Mouse (Mus musculus): ENCODE measurements around the gene Odf2.

DNA sequence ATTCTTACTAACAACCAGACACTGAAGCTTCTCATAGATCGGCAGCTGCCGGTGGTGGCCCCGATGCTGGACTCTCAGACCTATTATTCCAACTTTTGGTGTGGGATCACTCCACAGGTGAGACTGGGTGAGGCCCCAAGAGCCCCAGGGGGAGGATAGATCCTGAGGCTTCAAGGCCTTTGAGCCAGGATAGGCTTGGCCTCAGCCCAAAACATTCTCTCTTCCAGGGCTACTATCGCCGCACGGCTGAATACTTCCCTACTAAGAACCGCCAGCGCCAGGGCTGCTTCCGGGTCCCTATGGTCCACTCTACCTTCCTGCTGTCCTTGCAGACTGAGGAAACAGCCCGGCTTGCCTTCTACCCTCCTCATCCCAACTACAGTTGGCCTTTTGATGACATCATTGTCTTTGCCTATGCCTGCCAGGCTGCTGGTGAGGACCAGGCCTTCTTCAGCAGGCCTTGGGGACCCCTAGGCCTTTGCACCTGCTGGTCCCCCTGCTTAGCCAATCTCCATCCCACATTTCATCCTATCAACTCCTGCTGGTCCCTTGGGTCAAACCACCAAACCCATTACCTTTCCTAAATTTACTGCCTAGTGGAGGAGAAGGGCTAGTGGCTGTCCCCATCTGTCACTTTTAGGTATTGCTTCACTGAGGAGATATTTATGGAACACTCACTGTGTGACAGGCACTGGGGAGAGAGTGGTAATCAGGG is 16.3 kb upstream of the Odf2 start:
- TF ChIP-seq CTCF (IDR thresholded peaks at IDR 0.05; ENCODE audit: low read depth) (no peak), EP300 (IDR thresholded peaks at IDR 0.05; ENCODE audit: low read depth) (no peak)
